Mouse (Mus musculus) hindbrain, embryonic 11.5 days (tissue): ENCODE data around the gene Lin7b. TPM values are rescaled to one million over a fixed set of nuclear protein-coding genes. Genes with fewer than 3 reads are reported as not detected.

ENCODE experiments used
- ATAC-seq: fragments of 200-750 bp; cut with Nextera tagmentation; 2 replicates; pipeline ENCODE4 v1.8.0; 2017; ENCODE audit warnings: mild to moderate bottlenecking, moderate TSS enrichment, moderate library complexity; ENCODE audit not compliant: low FRiP score
- DNase-seq: peaks from one replicate; pipeline ENCODE4 v3.0.0-alpha.2; 2015; ENCODE audit warnings: low spot score
- H3K27ac ChIP-seq: fragments of 300-500 bp; sonication (generic); 2 replicates; pipeline ENCODE4 v1.5.1; 2014; ENCODE audit warnings: mild to moderate bottlenecking, low read depth, low read length
- H3K27me3 ChIP-seq: fragments of 300-500 bp; sonication (generic); 2 replicates; pipeline ENCODE4 v1.6.1; 2014; ENCODE audit warnings: mild to moderate bottlenecking, low read length, moderate library complexity, mixed read lengths; ENCODE audit not compliant: control insufficient read depth, insufficient read depth
- H3K36me3 ChIP-seq: fragments of 300-500 bp; sonication (generic); 2 replicates; pipeline ENCODE4 v1.6.1; 2014; ENCODE audit warnings: mild to moderate bottlenecking, low read length, moderate library complexity, mixed read lengths; ENCODE audit not compliant: control insufficient read depth, insufficient read depth
- H3K4me1 ChIP-seq: fragments of 300-500 bp; sonication (generic); replicated peaks from 2 replicates; pipeline ENCODE4 v1.6.1; 2014; ENCODE audit warnings: low read length, mixed read lengths; ENCODE audit not compliant: control insufficient read depth, insufficient read depth
- H3K4me2 ChIP-seq: fragments of 300-500 bp; sonication (generic); replicated peaks from 2 replicates; pipeline ENCODE4 v1.6.1; 2014; ENCODE audit warnings: mild to moderate bottlenecking, low read depth, low read length
- H3K4me3 ChIP-seq: fragments of 300-500 bp; sonication (generic); 2 replicates; pipeline ENCODE4 v1.5.1; 2014; ENCODE audit warnings: low read depth, low read length
- H3K9ac ChIP-seq: fragments of 300-500 bp; sonication (generic); 2 replicates; pipeline ENCODE4 v1.6.1; 2014; ENCODE audit warnings: low read depth, low read length
- H3K9me3 ChIP-seq: fragments of 300-500 bp; sonication (generic); 2 replicates; pipeline ENCODE4 v1.6.1; 2016; ENCODE audit warnings: low read length; ENCODE audit not compliant: control insufficient read depth
- WGBS: fragments of 180-500 bp; shearing (Covaris S2); extraction: QIAGEN DNeasy Blood & Tissue Kit; methylation state at CpG from one replicate; pipeline ENCODE4 v1.1.7; 2014; 5-methylcytosine and 5-hydroxymethylcytosine counted together
- polyA plus RNA-seq: library from polyadenylated mRNA; unstranded; fragments of >200 nt; fragmentation: Nextera tagmentation; extraction: Ambion mirVana; gene quantifications from 2 replicates; pipeline ENCODE4 v1.2.1, GENCODE M21; 2014

The Lin7b gene
- polyA plus RNA-seq, 1 experiment from 2014 or later = 1.7 TPM

DNA sequence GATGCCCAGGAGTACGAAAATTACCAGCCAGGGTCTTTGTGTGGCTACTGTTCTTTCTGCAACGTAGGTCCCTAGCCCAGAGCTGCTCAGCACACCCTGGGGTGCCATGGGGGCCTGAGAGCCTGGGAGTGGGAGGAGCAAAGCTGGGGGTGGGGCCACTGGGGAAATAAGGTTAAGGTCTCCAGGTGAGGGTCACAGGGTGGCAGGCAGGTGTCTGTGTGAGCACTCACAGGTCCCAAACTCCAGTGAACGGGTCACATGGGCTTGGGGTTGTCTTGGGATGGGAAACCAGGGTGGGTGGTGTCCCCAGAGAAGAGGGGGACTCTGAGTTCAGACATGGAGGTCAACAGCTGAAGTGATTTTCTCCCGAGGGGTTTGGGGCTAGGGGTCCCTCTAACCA is 32.9 kb downstream of the Lin7b start:
- no peak overlapping the region for H3K4me2 ChIP-seq
- H3K9me3 ChIP-seq = no peaks in the 10 kb centered on the region
- no peak for ATAC-seq
- H3K9ac ChIP-seq = no peak overlapping the region
- H3K36me3 ChIP-seq = no peaks in the 10 kb centered on the region
- 9% methylated on average over 4 of the region's 4 CpGs for WGBS
- H3K27ac ChIP-seq = no peak overlapping the region
- H3K27me3 ChIP-seq = peaks cover 5% of the 10 kb centered on the region
- peaks cover 11% of the 10 kb centered on the region for H3K4me1 ChIP-seq
- no peak for DNase-seq
- H3K4me3 ChIP-seq = no peak overlapping the region

DNA sequence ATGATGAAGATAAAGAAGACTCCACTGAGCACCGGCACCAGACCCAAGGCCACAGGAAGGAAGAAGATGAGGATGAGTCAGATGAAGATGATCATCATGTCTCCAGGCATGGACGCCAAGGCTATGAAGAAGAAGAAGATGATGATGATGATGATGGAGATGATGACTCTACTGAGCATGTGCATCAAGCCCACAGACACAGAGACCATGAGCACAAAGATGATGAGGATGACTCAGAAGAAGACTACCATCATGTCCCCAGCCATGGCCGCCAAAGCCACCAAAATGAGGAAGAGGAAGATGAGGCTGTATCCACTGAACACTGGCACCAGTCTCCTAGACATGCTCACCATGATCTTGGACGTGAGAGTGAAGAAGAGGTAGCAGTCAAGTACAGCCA is 34.1 kb downstream of the Lin7b start:
- no peak overlapping the region for H3K4me2 ChIP-seq
- 95% methylated on average over 4 of the region's 4 CpGs for WGBS
- no peak for DNase-seq
- no peak overlapping the region for H3K4me3 ChIP-seq
- H3K4me1 ChIP-seq = peaks cover 12% of the 10 kb centered on the region
- no peak for ATAC-seq
- peaks cover 5% of the 10 kb centered on the region for H3K27me3 ChIP-seq
- H3K9me3 ChIP-seq = no peaks in the 10 kb centered on the region
- no peak overlapping the region for H3K27ac ChIP-seq
- H3K9ac ChIP-seq = no peak overlapping the region
- H3K36me3 ChIP-seq = no peaks in the 10 kb centered on the region

DNA sequence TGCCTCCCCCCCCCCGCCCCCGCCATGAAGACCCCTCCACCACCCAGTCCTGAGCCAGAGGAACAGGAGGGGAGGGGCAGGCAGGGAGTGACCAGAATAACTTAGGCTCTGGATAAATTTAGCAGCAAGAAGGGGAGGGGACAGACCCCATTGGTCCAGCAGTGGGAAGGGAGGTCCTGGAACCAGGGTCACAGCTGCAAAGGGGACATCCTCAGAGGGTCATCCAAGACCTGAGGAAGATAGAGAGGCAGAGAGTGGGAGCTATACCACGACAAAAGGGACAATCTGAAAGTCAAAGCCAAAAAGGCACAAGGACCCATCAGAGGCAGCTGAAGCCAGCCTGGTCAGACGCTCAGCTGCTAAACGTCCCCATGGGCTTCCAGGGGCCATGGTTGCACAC is 35.3 kb downstream of the Lin7b start, which contains the start of gene Hrc:
Gene Hrc (plus strand): TSS at position 235 of the 400 bp plus-strand sequence.
- peaks cover 5% of the 10 kb centered on the region for H3K27me3 ChIP-seq
- WGBS = 34% methylated on average over 5 of the region's 5 CpGs
- H3K4me2 ChIP-seq = no peak within 1 kb of the TSS

DNA sequence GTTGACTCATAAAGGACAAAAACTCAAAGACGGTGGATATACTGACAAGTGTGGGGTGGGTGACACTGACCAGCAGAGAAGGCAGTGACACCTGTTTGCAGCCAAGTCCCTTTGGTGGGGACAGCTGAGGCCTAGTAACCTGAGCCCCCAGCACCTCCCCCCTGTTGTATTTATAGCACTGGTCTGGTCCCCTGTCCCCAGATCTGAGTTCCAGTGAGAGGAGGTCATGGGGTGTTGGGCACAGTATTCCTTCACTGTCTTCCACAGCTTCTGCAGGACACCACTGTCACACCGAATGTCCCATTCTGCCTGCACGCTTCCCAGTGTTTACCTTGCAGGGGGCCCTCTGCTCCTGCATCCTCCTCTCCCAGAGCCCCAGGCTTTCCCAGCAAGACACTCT is 35.8 kb downstream of the Lin7b start:
- no peak for DNase-seq
- Histone ChIP-seq H3K27me3 (peaks cover 5% of the 10 kb centered on the region), H3K4me2 (no peak overlapping the region), H3K9ac (no peak overlapping the region), H3K36me3 (no peaks in the 10 kb centered on the region), H3K4me3 (no peak overlapping the region), H3K4me1 (peaks cover 8% of the 10 kb centered on the region), H3K9me3 (no peaks in the 10 kb centered on the region), H3K27ac (no peak overlapping the region)
- WGBS = 31% methylated on average over 3 of the region's 3 CpGs
- ATAC-seq = no peak

More for the DNA sequence above, 35.3 kb downstream of the Lin7b start, which contains the start of gene Hrc:
- no peak for DNase-seq
- no peak for ATAC-seq
- Histone ChIP-seq H3K9ac (no peak within 1 kb of the TSS), H3K27ac (no peak within 1 kb of the TSS), H3K4me3 (no peak within 1 kb of the TSS), H3K4me1 (peaks cover 9% of the 10 kb centered on the region), H3K36me3 (no peaks in the 10 kb centered on the region), H3K9me3 (no peaks in the 10 kb centered on the region)

DNA sequence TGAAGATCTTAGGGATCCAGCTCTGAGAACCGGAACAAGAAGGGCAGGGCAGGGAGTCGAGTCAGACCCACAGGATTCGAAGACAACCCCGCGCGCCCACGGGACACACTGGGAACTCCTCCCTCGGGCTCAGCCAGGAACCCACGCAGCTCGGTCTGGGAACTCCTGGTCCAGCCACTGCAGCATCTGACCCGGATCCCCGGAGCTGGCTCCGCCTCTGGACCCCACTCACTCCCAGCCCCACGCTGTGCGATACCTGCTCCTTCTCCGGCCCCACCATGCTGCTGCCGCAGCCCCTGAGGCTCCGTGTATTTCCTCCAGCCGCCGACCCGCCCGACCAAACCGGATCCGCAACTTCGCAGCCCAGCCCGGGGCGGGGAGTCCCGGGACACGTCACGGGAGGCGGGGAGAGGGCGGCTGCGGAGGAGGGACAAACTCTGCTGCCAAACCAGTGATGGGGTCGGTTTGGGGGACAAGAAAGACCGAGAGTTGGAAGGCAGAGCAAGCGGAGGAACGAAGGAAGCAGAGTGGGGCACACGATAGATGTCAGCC is 36.9 kb downstream of the Lin7b start, which contains the start of gene Trpm4:
Gene Trpm4 (minus strand): TSS at position 350 of the 552 bp plus-strand sequence.
- peak within 1 kb of the TSS; percentile 58 for H3K4me3 ChIP-seq
- peaks cover 5% of the 10 kb centered on the region; the same call in 1 of the 2 replicates for H3K27me3 ChIP-seq
- H3K27ac ChIP-seq = 0 out of 2 replicates have a peak within 1 kb of the TSS, but pooled peaks have one; percentile 4
- WGBS = under 1% methylated on average over 38 of the region's 38 CpGs
- no peaks in the 10 kb centered on the region for H3K36me3 ChIP-seq
- ATAC-seq = peak; percentile 59
- H3K4me1 ChIP-seq = peaks cover 8% of the 10 kb centered on the region; the same call in 1 of the 2 replicates
- peak; percentile 81 for DNase-seq
- H3K4me2 ChIP-seq = peak within 1 kb of the TSS; percentile 98
- H3K9ac ChIP-seq = peak within 1 kb of the TSS; percentile 67
- H3K9me3 ChIP-seq = no peaks in the 10 kb centered on the region

DNA sequence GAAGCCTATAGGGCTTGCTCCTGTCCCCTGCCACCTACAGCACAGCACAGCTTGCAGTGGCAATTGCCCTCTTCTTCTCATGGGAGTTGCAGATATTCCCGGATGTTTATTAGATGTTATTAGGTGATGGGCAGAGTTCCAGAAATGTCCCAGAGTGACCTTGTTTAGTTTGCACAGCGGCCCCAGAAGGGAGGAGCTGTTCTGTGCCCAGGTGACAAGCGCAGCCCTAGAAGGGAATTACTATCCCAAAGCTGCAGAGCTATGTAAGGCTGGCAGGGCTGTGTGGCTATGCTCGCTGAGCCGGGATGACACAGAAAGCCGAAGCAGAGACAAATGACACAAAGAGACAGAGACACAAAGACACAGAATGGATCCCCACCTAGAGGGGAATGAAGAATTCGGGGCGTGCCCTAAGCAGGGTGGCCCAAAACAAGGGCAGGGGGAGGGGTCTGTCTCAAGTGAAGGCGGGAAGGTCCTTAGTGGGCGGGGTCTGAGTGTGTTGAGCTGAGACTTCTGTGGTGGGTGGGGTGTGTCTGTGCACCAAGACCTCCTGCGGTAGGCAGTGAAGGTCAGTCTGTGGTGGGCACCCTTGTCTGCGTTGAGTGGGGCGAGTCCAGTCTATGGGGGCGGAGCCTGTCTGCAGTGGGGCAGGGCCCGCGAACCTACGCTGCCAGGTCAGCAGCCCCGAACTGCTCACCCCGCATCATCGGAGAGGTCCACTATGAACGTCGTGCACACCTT is 37.5 kb downstream of the Lin7b start:
- peak; percentile 65 for ATAC-seq
- Histone ChIP-seq H3K4me3 (peak overlapping the region; percentile 58), H3K27me3 (peaks cover 5% of the 10 kb centered on the region; the same call in 1 of the 2 replicates), H3K9ac (peak overlapping the region; percentile 67), H3K4me2 (peak overlapping the region; percentile 98), H3K36me3 (no peaks in the 10 kb centered on the region), H3K4me1 (peaks cover 8% of the 10 kb centered on the region; the same call in 1 of the 2 replicates), H3K27ac (no peak overlapping the region), H3K9me3 (no peaks in the 10 kb centered on the region)
- DNase-seq = peak; percentile 69
- WGBS = 3% methylated on average over 22 of the region's 22 CpGs

DNA sequence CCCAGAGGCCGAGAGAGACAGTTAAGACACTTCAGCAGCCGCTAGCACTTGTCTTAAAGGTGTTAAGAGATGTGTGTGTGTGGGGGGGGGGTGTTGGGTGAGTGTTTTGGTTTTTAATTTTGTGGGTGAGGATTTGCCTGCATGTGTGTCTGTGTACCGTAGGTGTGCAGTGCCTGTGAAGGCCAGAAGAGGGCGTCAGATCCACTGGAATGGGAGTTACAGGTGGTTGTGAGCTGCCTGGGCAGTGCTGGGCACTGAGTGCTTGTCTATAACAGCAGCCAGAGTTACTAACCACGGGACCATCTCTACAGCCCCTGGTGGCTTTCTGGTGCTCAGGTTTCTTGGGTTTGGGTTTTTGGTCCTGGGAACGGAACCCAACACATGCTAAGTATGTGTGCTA is 38.9 kb downstream of the Lin7b start:
- no peak for ATAC-seq
- 79% methylated on average over 6 of the region's 6 CpGs for WGBS
- Histone ChIP-seq H3K4me2 (no peak overlapping the region), H3K4me3 (no peak overlapping the region), H3K4me1 (peaks cover 8% of the 10 kb centered on the region; the same call in 1 of the 2 replicates), H3K9me3 (no peaks in the 10 kb centered on the region), H3K27me3 (0 out of 2 replicates have a peak, but pooled peaks cover 2% of the 10 kb centered on the region), H3K27ac (no peak overlapping the region), H3K36me3 (no peaks in the 10 kb centered on the region), H3K9ac (no peak overlapping the region)
- DNase-seq = no peak

DNA sequence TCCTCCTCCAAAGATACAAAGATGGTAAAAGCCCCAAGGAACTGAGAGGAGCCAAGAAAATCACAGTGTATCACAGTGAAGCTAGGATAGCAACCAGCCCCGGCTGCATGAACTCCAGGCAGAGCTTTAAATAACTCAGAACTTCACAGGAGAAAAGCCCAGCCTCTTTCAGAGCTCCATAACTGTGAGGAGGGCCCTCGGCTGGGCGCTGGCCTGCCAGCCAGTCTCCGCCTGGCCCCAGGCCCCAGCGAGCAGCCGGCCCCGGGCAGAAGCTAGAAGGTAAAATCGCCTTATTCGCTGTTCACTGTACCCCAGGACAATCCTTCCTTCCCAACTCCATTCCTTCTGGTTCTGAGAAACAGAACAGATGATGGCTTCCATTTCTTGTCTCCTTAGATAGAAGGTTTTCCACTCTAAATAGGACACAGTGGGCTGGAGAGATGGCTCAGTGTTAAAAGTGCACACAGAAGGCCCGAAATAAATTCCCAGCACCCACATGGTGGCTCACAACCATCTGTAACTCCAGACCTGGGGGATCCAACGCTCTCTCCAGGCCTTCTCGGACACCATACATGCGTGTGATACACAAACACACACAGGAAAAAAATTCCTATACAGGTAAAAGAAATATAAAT is 41.4 kb downstream of the Lin7b start:
- no peak for ATAC-seq
- Histone ChIP-seq H3K4me3 (no peak overlapping the region), H3K27me3 (no peaks in the 10 kb centered on the region), H3K36me3 (no peaks in the 10 kb centered on the region), H3K4me2 (no peak overlapping the region), H3K27ac (no peak overlapping the region), H3K9ac (no peak overlapping the region), H3K9me3 (no peaks in the 10 kb centered on the region), H3K4me1 (peaks cover 6% of the 10 kb centered on the region; the same call in 1 of the 2 replicates)
- no peak for DNase-seq
- WGBS = 81% methylated on average over 13 of the region's 13 CpGs
